Mouse (Mus musculus) naive thymus-derived CD4-positive, alpha-beta T cell, adult 2 months (primary cell): Measurements from ENCODE around the gene Pomt2.
"Not testable (repeated sequence)": the region's sequence is repeated elsewhere in the genome, so short reads cannot be mapped to it uniquely, and the experiment has no call there.

Source experiments
- DNase-seq: peaks from one replicate; pipeline ENCODE4 v3.0.0-alpha.2; 2011; ENCODE audit warnings: low read depth

Gene Pomt2

GRCm38 (mm10) chr12:87147395-87148089 lies at the start of gene Pomt2:
TSS of gene Pomt2 (minus strand) at chr12:87147968.
- DNase-seq, result peak; percentile 95

DNA sequence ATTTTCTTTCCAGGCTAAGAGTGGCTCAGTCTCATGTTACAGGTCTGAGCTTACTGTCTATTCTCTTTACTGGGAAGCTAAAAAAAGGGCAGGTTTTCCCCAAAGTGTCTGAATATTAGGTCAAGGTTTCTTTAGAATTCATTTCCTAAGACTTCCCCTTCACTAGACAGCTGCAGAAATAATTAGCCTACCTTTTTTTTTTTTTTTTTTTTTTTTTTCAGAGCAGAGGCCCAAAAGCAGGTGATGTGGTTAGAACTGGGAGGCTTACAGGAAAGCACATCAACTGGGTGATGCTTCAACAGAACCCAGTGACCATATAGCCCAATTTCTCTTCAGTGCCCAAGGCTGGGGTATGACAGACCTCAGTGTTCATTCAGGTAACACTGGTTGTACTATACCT lies 48.5 kb upstream of the Pomt2 start:
- no peak for DNase-seq

GRCm38 (mm10) chr12:87195069-87195468 lies 47.3 kb upstream of the Pomt2 start:
- no peak for DNase-seq

- no peak for DNase-seq
Observed at GRCm38 (mm10) chr12:87193008-87193407, 45.2 kb upstream of the Pomt2 start.

DNA sequence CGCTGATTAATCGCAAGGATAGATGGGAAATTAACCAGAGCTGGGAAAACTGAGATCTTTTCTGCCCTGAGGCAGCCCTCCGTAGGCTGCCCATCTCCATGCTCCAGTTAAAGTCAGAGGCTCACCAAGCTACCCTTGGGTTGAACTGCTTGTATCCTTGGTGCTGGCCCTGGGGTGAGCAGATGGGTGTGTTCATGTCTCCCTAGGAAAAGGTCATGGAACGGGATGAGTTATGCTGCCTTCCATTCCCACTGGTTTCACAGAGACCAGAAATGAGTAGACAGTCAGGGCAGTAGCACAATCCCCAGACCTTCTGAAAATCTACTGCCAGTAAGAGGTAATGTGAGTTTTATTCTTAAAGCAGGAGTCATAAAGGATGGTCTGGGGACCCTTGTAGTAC lies 29.9 kb upstream of the Pomt2 start:
- DNase-seq, result no peak

DNA sequence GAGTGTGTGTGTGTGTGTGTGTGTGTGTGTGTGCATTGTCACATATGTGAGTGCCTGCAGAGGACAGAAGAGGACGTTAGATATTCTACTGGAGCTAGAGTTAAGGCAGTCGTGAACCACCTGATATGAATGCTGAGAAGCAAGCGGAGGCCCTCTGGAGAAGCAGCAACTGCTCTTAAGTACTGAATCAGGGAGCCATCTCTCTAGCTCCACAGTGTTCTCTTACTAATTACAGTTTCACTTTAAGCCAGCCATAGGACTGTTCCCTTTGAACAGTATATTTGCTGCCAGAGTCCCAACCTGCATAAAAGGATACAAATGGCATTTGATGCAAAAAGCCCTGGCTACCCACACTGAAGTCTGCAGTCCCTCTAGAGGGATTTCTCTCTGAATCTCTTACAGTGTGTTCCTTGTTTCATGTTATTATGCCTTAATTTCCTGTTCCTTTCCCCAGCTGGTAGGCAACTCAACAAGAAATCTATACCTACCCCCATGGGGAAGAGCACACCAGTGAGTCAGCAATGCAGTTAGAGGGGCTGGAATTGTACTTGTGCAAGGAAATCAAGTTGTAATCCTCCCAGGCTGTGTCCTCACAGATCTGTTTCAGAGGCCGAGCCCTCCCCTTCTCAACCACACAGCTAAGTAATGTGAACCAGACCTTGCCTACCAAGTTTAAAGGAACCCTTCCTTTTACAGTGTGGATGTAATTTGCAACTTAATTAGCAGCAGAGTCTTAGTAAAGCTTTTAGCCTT lies 27.6 kb upstream of the Pomt2 start:
- DNase-seq, result no peak

GRCm38 (mm10) chr12:87160815-87161214 lies 13.0 kb upstream of the Pomt2 start:
- no peak for DNase-seq

DNA sequence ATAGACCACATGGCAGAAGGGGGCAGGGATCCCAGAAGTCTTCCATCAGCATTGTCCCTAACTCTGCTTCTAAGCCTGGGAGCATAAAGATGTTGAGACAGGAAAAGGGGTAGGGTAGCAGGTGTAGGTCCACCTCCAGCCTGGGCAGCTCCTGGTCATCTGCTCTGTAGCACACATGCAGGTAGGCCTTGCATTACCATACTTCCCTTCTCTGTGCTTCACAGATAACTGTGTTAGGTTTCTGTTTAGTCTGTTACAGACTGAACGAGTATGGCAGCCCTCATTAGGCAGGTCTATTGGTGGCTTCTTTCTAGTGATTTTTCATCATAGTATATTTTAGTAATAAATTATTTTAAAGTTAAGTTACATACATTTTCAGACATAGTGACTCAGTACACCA lies 12.5 kb upstream of the Pomt2 start:
- DNase-seq, result no peak

DNA sequence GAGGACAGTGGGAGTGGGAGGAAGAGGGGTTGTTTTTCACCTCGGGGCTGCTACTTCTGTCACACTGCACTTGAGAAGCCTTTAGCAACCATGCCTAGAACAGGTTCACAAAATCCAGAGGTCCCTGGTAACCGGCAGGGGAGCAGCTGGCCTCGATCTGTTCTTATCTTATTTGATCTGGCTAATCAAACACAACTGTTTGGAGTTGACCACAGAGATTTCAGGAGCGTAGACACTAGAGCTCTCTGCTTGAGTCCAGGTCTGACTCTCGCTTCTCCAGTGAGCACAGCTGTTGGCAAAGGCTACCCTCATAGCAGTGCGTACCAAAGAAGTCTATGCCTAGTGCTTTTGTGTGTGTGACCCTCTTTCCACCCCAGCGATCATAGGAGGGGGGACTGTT lies 10.3 kb upstream of the Pomt2 start:
- DNase-seq, result no peak

GRCm38 (mm10) chr12:87157361-87157760 lies 9.6 kb upstream of the Pomt2 start:
- DNase-seq, result no peak

GRCm38 (mm10) chr12:87154448-87154847 lies 6.7 kb upstream of the Pomt2 start:
- DNase-seq, result not testable (repeated sequence)

DNA sequence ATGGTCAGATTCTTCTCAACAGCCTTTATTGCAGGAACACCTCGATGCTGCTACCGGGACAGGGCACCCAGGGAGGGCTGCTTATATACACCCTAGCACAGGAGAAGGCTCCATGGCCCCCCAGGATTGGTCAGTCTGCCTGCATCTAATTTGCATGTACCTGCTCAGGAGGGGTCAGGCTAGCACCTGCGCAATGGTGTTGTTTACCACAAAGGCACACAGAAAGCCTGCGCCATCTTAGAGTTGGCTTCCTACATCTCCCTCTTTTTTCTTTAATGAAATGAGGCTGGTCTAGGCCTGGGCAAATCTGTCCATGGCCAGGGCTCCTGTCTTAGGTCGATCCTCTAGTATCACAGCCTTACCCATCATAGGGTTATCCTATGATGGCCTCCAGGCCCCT lies 1.7 kb upstream of the Pomt2 start:
- DNase-seq, result no peak

DNA sequence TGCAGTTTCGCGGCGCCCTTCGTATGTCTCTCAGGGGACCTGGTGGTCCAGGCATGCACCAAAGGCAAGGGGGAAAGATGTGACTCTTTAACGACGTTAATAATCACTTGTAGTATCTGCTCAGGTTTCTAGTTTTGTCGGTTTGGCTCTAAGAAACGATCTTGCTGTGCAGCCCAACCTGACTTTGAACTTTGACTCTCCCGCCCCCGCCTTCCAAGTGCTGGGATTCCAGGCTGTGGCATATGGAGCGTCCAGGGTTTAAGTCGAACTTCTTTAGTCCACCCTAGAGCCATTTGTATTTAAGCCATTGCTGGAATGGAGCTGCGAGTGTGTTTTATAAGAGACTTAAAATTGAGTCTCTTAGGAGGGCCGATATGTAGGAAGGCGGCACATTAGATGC lies 368 bp upstream of the Pomt2 start:
- DNase-seq, result no peak

DNA sequence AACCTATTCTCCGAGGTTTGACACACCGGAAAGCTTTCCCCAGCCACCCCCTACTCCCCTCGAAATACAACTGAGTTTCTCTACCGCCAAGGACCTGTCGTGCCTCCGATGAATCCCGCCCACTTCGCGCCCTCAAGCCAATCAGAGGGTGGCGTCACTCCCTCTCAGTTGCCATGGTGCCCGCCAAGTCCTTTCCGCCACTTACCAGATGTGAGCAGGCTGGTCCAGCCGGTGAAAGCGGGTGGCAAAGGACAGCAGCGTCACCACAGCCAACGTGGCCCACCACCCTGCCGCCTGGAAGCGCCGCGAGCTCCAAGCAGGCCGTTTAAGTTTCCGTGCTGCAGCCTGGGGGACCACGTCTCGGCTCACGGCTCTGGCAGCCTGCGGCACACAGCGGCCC lies 802 bp downstream of the Pomt2 start, which contains the start of gene Gstz1:
Gstz1 (plus strand) TSS at position 200 of the 400 bp plus-strand sequence.
- DNase-seq, result peak; percentile 89

DNA sequence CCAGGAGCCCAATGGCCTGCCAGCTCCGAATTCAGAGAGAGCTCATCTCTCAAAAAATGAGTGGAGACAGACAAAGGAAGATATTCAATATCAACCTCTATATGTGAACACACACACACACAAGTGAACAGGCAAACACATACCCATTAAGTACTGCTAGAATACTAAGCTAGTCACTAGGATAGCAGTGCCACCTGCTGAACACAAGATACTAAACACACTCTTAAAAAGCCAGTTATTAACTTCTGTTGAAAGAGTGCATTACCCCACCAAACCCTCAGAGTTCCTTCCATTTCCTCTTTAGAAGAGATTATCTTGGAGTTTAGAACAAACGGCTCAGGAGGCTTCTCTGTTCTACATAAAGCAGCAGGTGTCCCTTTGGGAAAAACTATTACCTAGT lies 5.6 kb downstream of the Pomt2 start:
- no peak for DNase-seq

DNA sequence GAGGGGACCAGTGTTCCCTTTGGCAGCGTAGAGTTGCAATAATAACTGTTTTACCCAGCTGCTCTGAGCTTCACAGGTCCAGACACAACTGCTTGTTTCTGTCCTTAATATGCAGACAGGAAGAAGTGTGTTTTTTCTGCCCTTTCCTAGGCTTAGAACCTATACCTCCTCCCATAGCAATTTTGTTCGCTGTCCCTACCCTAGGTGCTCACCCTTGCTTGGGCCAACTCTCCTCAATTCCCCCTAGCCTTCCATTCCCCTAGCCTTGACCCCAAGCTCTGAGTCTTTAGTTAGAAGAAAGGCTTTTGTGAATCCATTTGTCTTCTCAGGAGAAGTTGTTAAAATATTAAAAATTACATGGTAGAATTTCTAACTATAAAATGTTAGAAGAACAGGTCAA lies 9.0 kb downstream of the Pomt2 start:
- no peak for DNase-seq

GRCm38 (mm10) chr12:87138342-87138701 lies 9.4 kb downstream of the Pomt2 start:
- no peak for DNase-seq

- no peak for DNase-seq
Observed at GRCm38 (mm10) chr12:87137439-87138341, 10.1 kb downstream of the Pomt2 start.

DNA sequence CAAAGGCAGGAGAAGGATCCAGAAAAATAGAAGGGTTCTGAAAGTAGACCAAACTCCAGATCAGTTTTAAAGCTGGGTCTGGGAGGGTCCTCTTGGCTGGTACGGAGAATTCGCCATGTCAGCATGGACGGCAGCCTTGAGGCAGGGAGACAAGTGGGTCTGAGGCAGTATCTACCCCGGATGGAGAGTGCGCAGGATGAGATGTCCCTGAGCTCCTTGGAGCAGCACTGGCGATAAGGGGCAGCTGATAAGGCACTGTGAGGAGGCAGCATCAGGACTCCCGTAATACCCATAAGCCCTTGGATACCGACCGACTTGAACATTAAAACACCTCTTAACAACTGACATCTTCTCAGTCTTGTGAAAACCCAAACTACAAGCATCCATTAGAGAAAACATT lies 15.0 kb downstream of the Pomt2 start:
- DNase-seq, result no peak

DNA sequence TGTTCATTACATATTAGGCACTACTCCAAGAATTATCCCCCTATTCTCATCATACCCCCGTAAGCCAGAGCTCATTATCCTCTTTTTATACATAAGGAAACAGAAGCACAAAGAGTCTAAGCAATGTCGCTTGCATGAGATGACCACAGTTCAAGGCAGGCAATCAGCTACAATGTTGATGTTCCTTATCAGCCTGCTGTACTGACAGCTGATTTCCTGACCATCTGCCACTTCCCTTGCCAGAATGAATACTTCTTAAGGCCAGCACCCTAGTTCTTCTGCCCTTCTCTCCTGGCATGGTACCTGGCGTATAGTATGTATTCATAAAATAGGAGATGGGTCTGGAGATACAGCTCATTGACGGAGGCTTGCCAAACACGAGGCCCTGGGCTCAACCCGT lies 15.6 kb downstream of the Pomt2 start:
- no peak for DNase-seq

DNA sequence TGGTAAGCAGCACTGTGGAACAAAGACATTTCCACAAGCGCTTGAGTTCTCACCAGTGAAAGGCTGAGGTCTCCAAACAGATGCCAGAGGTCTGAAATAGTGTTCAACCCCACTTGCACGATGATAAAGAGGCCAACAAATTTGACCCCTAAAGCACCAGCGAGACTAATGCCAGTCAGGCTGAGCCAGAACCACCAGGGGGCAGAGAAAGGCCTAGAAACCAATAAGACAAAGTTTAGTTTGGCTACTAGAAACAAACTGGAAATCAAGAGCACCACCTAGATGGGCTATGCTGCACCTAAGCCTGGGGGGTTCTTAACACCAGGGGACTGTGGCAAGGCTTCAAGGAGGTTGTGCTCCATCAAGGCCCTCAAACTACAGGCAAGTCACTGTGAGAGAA lies 16.1 kb downstream of the Pomt2 start:
- DNase-seq, result peak; percentile 30

DNA sequence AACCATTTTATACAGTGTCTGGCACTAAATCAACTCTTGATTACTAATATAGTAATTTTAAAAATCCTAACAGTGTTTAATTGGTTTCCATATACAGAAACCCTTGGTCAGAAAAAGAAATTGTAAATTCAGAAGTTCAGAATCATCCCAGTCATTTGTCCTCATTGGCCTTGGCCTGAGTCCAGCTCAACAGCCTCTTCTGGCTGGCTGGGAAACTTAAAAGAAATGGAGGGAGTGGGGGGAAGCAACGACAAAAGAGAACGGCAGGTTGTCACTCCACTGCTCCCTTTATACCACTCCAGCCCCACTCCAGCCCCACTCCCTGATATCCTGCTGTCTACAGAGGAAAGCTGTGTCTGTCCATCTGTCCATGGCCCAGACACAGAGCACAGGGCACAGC lies 16.6 kb downstream of the Pomt2 start:
- no peak for DNase-seq

DNA sequence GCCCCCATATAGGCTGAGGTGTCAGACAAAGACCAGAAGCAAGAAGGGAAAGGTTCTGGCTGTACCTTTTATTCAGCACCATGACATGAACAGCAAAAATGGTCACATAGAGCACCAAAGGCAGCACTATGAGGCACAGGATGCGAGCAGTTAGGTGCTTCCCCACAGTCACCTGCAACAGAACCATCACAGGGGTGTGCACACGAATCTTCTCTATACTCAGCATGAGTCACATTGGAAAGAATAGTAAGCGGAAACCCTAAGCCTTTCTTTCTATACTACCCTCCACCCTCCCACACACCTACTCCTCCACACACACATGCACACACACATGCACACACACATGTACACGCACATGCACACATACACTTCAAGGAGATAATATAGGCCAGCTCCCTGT lies 17.5 kb downstream of the Pomt2 start:
- DNase-seq, result peak; percentile 10
